Comparison of ENCODE assay signal across 32 mouse cellular contexts in genomic region chr15:23230616-23231015, GRCm38 (mm10).
DNase-seq lines count a peak whose midpoint lies in the region; ATAC-seq and TF ChIP-seq lines count a peak whose summit lies in the region.
"Had no signal": no experiment of that assay in that cellular context is flagged by ENCODE, and none has a peak within 500 bp of the region (broad histone marks: within the 10 kb centered on the region; RNA-seq: fewer than 3 reads in every experiment).

No protein-coding gene starts in this region.

- H3K4me2 ChIP-seq in lung, embryonic 14.5 days = no peak overlapping the region
- H3K4me2 ChIP-seq: embryonic facial prominence, embryonic 13.5 days; heart, embryonic 11.5 days; hindbrain, embryonic 14.5 days; liver, embryonic 12.5 days; midbrain, embryonic 13.5 days; neural tube, embryonic 15.5 days had no signal

- TF ChIP-seq POLR2A in brain, embryonic 14.5 days (IDR thresholded peaks at IDR 0.05; ENCODE audit: borderline replicate concordance, extremely low read depth, insufficient read depth, insufficient read length, poor library complexity, severe bottlenecking) = no peak
- no peak for TF ChIP-seq POLR2A in cerebellum, adult 2 months (IDR thresholded peaks at IDR 0.05; ENCODE audit: borderline replicate concordance, insufficient read depth, low read length)

- peak; percentile 4 for DNase-seq in lung, embryonic 14.5 days
- DNase-seq in lung, postnatal 14 days = no peak
- peak; percentile 13 for DNase-seq in brain, embryonic 14.5 days (ENCODE audit: low read depth)
- peak; percentile 19 to 57 for DNase-seq in cerebellum, adult 2 months
- DNase-seq in cerebellum, postnatal 25 days = peak; percentile 25 to 33
- DNase-seq in heart, adult 11 months = no peak
- no peak for DNase-seq in hindbrain, embryonic 10.5 days (ENCODE audit: low spot score)
- DNase-seq in kidney, adult 9 months = no peak
- DNase-seq: adrenal gland, adult 8-10 months; B cell, adult 2 months; gastrocnemius, postnatal 14 days; heart, postnatal 36 days; kidney, postnatal 25 days; liver, postnatal 0 days; retina, postnatal 1 day; right cerebral cortex, postnatal 25 days; thymus, adult 2 months; thymus, postnatal 4 days had no signal

- no peaks in the 10 kb centered on the region for H3K27me3 ChIP-seq in lung, embryonic 14.5 days (ENCODE audit: insufficient read depth, low read length)
- H3K27me3 ChIP-seq in cerebellum, adult 2 months (ENCODE audit: control insufficient read depth, insufficient read depth, low read length) = no peaks in the 10 kb centered on the region
- no peaks in the 10 kb centered on the region for H3K27me3 ChIP-seq in hindbrain, embryonic 10.5 days (ENCODE audit: insufficient read depth, poor library complexity, severe bottlenecking)
- H3K27me3 ChIP-seq: embryonic facial prominence, embryonic 13.5 days; liver, embryonic 12.5 days; midbrain, embryonic 13.5 days; neural tube, embryonic 15.5 days had no signal

- no peak for ATAC-seq in lung, embryonic 14.5 days (ENCODE audit: insufficient read depth)
- ATAC-seq: activated CD4-positive, CD25-positive, alpha-beta regulatory T cell, adult 4 months; forebrain, embryonic 16.5 days; intestine, postnatal 0 days; liver, embryonic 12.5 days; liver, postnatal 0 days; lung, postnatal 0 days; midbrain, embryonic 13.5 days had no signal

- H3K4me1 ChIP-seq in lung, embryonic 14.5 days (ENCODE audit: insufficient read depth) = no peaks in the 10 kb centered on the region
- peaks cover 9% of the 10 kb centered on the region for H3K4me1 ChIP-seq in cerebellum, adult 2 months (ENCODE audit: control insufficient read depth, insufficient read depth, low read length)
- no peaks in the 10 kb centered on the region for H3K4me1 ChIP-seq in hindbrain, embryonic 10.5 days (replicated peaks)
- H3K4me1 ChIP-seq: embryonic facial prominence, embryonic 13.5 days; forebrain, embryonic 10.5 days; liver, embryonic 12.5 days; midbrain, embryonic 13.5 days; neural tube, embryonic 15.5 days had no signal

- no peak overlapping the region for H3K27ac ChIP-seq in lung, embryonic 14.5 days (ENCODE audit: low read depth)
- H3K27ac ChIP-seq in cerebellum, adult 2 months (ENCODE audit: insufficient read depth, low read length) = no peak overlapping the region
- no peak overlapping the region for H3K27ac ChIP-seq in hindbrain, embryonic 10.5 days
- H3K27ac ChIP-seq: embryonic facial prominence, embryonic 13.5 days; forebrain, embryonic 10.5 days; hindbrain, embryonic 14.5 days; layer of hippocampus, adult 2 months; liver, embryonic 12.5 days; macrophage; midbrain, embryonic 13.5 days; neural tube, embryonic 15.5 days; stomach, postnatal 0 days had no signal

- no peak for TF ChIP-seq CTCF in lung, embryonic 14.5 days (IDR thresholded peaks at IDR 0.05; ENCODE audit: low read depth)
- TF ChIP-seq CTCF in brain, embryonic 14.5 days (IDR thresholded peaks at IDR 0.05; ENCODE audit: borderline replicate concordance, extremely low read depth, insufficient read depth, insufficient read length) = no peak
- no peak for TF ChIP-seq CTCF in cerebellum, adult 2 months (IDR thresholded peaks at IDR 0.05; ENCODE audit: borderline replicate concordance, insufficient read depth, low read depth, low read length)

- H3K4me3 ChIP-seq in lung, embryonic 14.5 days (ENCODE audit: low read depth, low read length) = no peak overlapping the region
- H3K4me3 ChIP-seq in cerebellum, adult 2 months (replicated peaks; ENCODE audit: insufficient read depth, low read depth, low read length) = no peak overlapping the region
- H3K4me3 ChIP-seq in hindbrain, embryonic 10.5 days = no peak overlapping the region
- H3K4me3 ChIP-seq: embryonic facial prominence, embryonic 13.5 days; forebrain, embryonic 10.5 days; layer of hippocampus, adult 2 months; liver, embryonic 12.5 days; midbrain, embryonic 13.5 days; neural tube, embryonic 15.5 days had no signal

- 54% methylated on average over 2 of the region's 2 CpGs for WGBS in lung, embryonic 14.5 days
- 16% methylated on average over 2 of the region's 2 CpGs for WGBS in cerebellum, adult 2 months
- WGBS in hindbrain, embryonic 10.5 days = 75% methylated on average over 2 of the region's 2 CpGs

- no peak overlapping the region for H3K9ac ChIP-seq in lung, embryonic 14.5 days
- H3K9ac ChIP-seq: embryonic facial prominence, embryonic 13.5 days; hindbrain, embryonic 14.5 days; liver, embryonic 12.5 days; liver, postnatal 0 days; midbrain, embryonic 13.5 days; neural tube, embryonic 15.5 days had no signal

- H3K9me3 ChIP-seq in lung, embryonic 14.5 days (ENCODE audit: low read depth, low read length) = no peaks in the 10 kb centered on the region
- no peaks in the 10 kb centered on the region for H3K9me3 ChIP-seq in hindbrain, embryonic 10.5 days
- H3K9me3 ChIP-seq: embryonic facial prominence, embryonic 13.5 days; forebrain, embryonic 10.5 days; liver, embryonic 12.5 days; midbrain, embryonic 13.5 days; neural tube, embryonic 15.5 days had no signal

- H3K36me3 ChIP-seq in lung, embryonic 14.5 days (ENCODE audit: insufficient read depth) = no peaks in the 10 kb centered on the region
- no peaks in the 10 kb centered on the region for H3K36me3 ChIP-seq in hindbrain, embryonic 10.5 days
- H3K36me3 ChIP-seq: embryonic facial prominence, embryonic 13.5 days; forebrain, embryonic 10.5 days; liver, embryonic 12.5 days; midbrain, embryonic 13.5 days; neural tube, embryonic 15.5 days had no signal

Comparison
In these comparisons a context has a peak if more than half of its experiments do, and no peak if none do; other contexts are left out.
1. DNase-seq: peak in lung, embryonic 14.5 days (single experiment), brain, embryonic 14.5 days (single experiment), cerebellum, adult 2 months (2 of 2) and cerebellum, postnatal 25 days (2 of 2); none in lung, postnatal 14 days (single experiment), heart, adult 11 months (single experiment), hindbrain, embryonic 10.5 days (single experiment) and kidney, adult 9 months (single experiment).